Mouse (Mus musculus) CH12.LX (cell line): ENCODE measurements around the gene Caly. TPM values are rescaled to one million over a fixed set of nuclear protein-coding genes. Genes with fewer than 3 reads are reported as not detected.

Experiments
- DNase-seq: peaks from one replicate; pipeline ENCODE4 v3.0.0-alpha.2; 2013; ENCODE audit errors: extremely low read depth
- H3K27ac ChIP-seq: 2 replicates; pipeline ENCODE4 v1.5.1; 2012; ENCODE audit warnings: low read depth, mild to moderate bottlenecking, control low read depth, moderate library complexity; ENCODE audit not compliant: insufficient read depth
- H3K27me3 ChIP-seq: replicated peaks from 2 replicates; pipeline ENCODE3; 2012; ENCODE audit warnings: inconsistent platforms
- H3K36me3 ChIP-seq, 2 experiments: replicated peaks in 1 of 2; 2 replicates each; pipeline versions ENCODE3 to v1.6.1; 2012; ENCODE audit warnings: inconsistent platforms in 1 of 2, low read length in 1 of 2, mild to moderate bottlenecking in 1 of 2, mixed read lengths in 1 of 2, moderate library complexity in 1 of 2; ENCODE audit not compliant: control insufficient read depth in 1 of 2, insufficient read depth in 1 of 2
- H3K4me1 ChIP-seq, 2 experiments: 2 replicates each; pipeline ENCODE4 v1.6.1; 2012; ENCODE audit warnings: inconsistent platforms in 1 of 2, moderate library complexity in 1 of 2; ENCODE audit not compliant: insufficient read depth in 2 of 2, control insufficient read depth in 1 of 2
- H3K4me2 ChIP-seq: 2 replicates; pipeline ENCODE4 v1.6.1; 2012; ENCODE audit warnings: low read depth, mild to moderate bottlenecking, control low read depth; ENCODE audit not compliant: poor library complexity, insufficient read depth, severe bottlenecking
- H3K4me3 ChIP-seq, 3 experiments: fragments of 150-350 bp in 1 of 3; sonication (generic) in 1 of 3; replicated peaks in 1 of 3; 2 replicates each; pipeline versions ENCODE3 to v1.5.1; 2011 to 2012; ENCODE audit warnings: low read depth in 2 of 3, low read length in 2 of 3, mild to moderate bottlenecking in 2 of 3, moderate library complexity in 2 of 3, control low read depth in 1 of 3, improper control_type of control experiment in 1 of 3, inconsistent platforms in 1 of 3, mixed read lengths in 1 of 3; ENCODE audit not compliant: poor library complexity in 1 of 3
- H3K79me2 ChIP-seq: replicated peaks from 2 replicates; pipeline ENCODE4 v1.6.1; 2012; ENCODE audit warnings: mild to moderate bottlenecking, moderate library complexity; ENCODE audit not compliant: control insufficient read depth, poor library complexity, insufficient read depth, severe bottlenecking; ENCODE audit errors: extremely low read depth
- H3K9ac ChIP-seq: 2 replicates; pipeline ENCODE4 v1.6.1; 2012; ENCODE audit warnings: low read depth, mild to moderate bottlenecking, control low read depth, moderate library complexity; ENCODE audit not compliant: insufficient read depth
- H3K9me3 ChIP-seq: replicated peaks from 2 replicates; pipeline ENCODE3; 2012; ENCODE audit warnings: low read length, inconsistent platforms, mixed read lengths
- CHD1 ChIP-seq: IDR thresholded peaks from 2 replicates; pipeline ENCODE4 v1.6.1; 2012; ENCODE audit warnings: low read depth, low read length, improper control_type of control experiment, inconsistent platforms
- CHD2 ChIP-seq: IDR thresholded peaks from 2 replicates; pipeline ENCODE4 v1.6.1; 2011; ENCODE audit warnings: low read length, improper control_type of control experiment
- CTCF ChIP-seq, 2 experiments: IDR thresholded peaks in 1 of 2; conservative IDR thresholded peaks in 1 of 2; 2 replicates each; pipeline ENCODE4 v1.5.1; 2011 to 2012; ENCODE audit warnings: low read depth in 2 of 2, low read length in 2 of 2, improper control_type of control experiment in 1 of 2, inconsistent platforms in 1 of 2, mild to moderate bottlenecking in 1 of 2, moderate library complexity in 1 of 2
- E2F4 ChIP-seq: IDR thresholded peaks from 2 replicates; pipeline ENCODE4 v1.6.1; 2011; ENCODE audit warnings: low read depth, low read length, improper control_type of control experiment; ENCODE audit not compliant: insufficient replicate concordance
- ELF1 ChIP-seq: IDR thresholded peaks from 2 replicates; pipeline ENCODE4 v1.6.1; 2014; ENCODE audit warnings: low read depth, mild to moderate bottlenecking, inconsistent platforms, low read length, improper control_type of control experiment
- EP300 ChIP-seq: IDR thresholded peaks from 2 replicates; pipeline ENCODE4 v1.6.1; 2011; ENCODE audit warnings: low read length, improper control_type of control experiment
- ETS1 ChIP-seq: conservative IDR thresholded peaks from 2 replicates; pipeline ENCODE4 v1.6.1; 2012; ENCODE audit warnings: low read depth, mild to moderate bottlenecking, inconsistent platforms, low read length, improper control_type of control experiment, moderate library complexity
- IRF4 ChIP-seq: IDR thresholded peaks from 2 replicates; pipeline ENCODE4 v1.6.1; 2014; ENCODE audit warnings: low read depth, mild to moderate bottlenecking, inconsistent platforms, low read length, improper control_type of control experiment
- JUN ChIP-seq: IDR thresholded peaks from 2 replicates; pipeline ENCODE4 v1.6.1; 2011; ENCODE audit warnings: low read depth, mild to moderate bottlenecking, low read length, improper control_type of control experiment, moderate library complexity; ENCODE audit not compliant: insufficient read depth
- JUND ChIP-seq: conservative IDR thresholded peaks from 2 replicates; pipeline ENCODE4 v1.6.1; 2011; ENCODE audit warnings: low read depth, low read length, improper control_type of control experiment
- KAT2A ChIP-seq: IDR thresholded peaks from 2 replicates; pipeline ENCODE4 v1.6.1; 2012; ENCODE audit warnings: low read length, improper control_type of control experiment, inconsistent platforms; ENCODE audit not compliant: insufficient replicate concordance
- MAFK ChIP-seq: IDR thresholded peaks from 2 replicates; pipeline ENCODE4 v1.6.1; 2011; ENCODE audit warnings: low read length, improper control_type of control experiment; ENCODE audit not compliant: insufficient replicate concordance
- MAX ChIP-seq: IDR thresholded peaks from 2 replicates; pipeline ENCODE4 v1.6.1; 2011; ENCODE audit warnings: low read length, improper control_type of control experiment
- MAZ ChIP-seq: IDR thresholded peaks from 2 replicates; pipeline ENCODE4 v1.6.1; 2012; ENCODE audit warnings: low read depth, mild to moderate bottlenecking, inconsistent platforms, low read length, improper control_type of control experiment, moderate library complexity
- MEF2A ChIP-seq: IDR thresholded peaks from 2 replicates; pipeline ENCODE4 v1.6.1; 2014; ENCODE audit warnings: low read depth, mild to moderate bottlenecking, inconsistent platforms, low read length, improper control_type of control experiment, borderline replicate concordance
- MYC ChIP-seq: IDR thresholded peaks from 2 replicates; pipeline ENCODE4 v1.6.1; 2011; ENCODE audit warnings: low read depth, mild to moderate bottlenecking, improper control_type of control experiment, low read length
- NELFE ChIP-seq: IDR thresholded peaks from 2 replicates; pipeline ENCODE4 v1.6.1; 2011; ENCODE audit warnings: low read depth, low read length, improper control_type of control experiment
- PAX5 ChIP-seq: IDR thresholded peaks from 2 replicates; pipeline ENCODE4 v1.6.1; 2012; ENCODE audit warnings: low read length, inconsistent platforms, mixed read lengths
- POLR2A ChIP-seq: IDR thresholded peaks from 2 replicates; pipeline ENCODE4 v1.6.1; 2011; ENCODE audit warnings: low read depth, mild to moderate bottlenecking, improper control_type of control experiment, low read length
- POLR2AphosphoS2 ChIP-seq: IDR thresholded peaks from 2 replicates; pipeline ENCODE4 v1.6.1; 2011; ENCODE audit warnings: low read depth, low read length, improper control_type of control experiment
- RAD21 ChIP-seq: IDR thresholded peaks from 2 replicates; pipeline ENCODE4 v1.6.1; 2011; ENCODE audit warnings: low read depth, mild to moderate bottlenecking, low read length, improper control_type of control experiment, moderate library complexity
- RCOR1 ChIP-seq: conservative IDR thresholded peaks from 2 replicates; pipeline ENCODE4 v1.6.1; 2012; ENCODE audit warnings: low read depth, mild to moderate bottlenecking, inconsistent platforms, low read length, improper control_type of control experiment
- SIN3A ChIP-seq: IDR thresholded peaks from 2 replicates; pipeline ENCODE4 v1.6.1; 2012; ENCODE audit warnings: low read length, improper control_type of control experiment, inconsistent platforms
- SMC3 ChIP-seq: IDR thresholded peaks from 2 replicates; pipeline ENCODE4 v1.6.1; 2011; ENCODE audit warnings: low read depth, low read length, improper control_type of control experiment
- TBP ChIP-seq: conservative IDR thresholded peaks from 2 replicates; pipeline ENCODE4 v1.6.1; 2011; ENCODE audit warnings: low read depth, low read length, improper control_type of control experiment
- TCF12 ChIP-seq: IDR thresholded peaks from 2 replicates; pipeline ENCODE4 v1.6.1; 2014; ENCODE audit warnings: low read depth, mild to moderate bottlenecking, inconsistent platforms, low read length, improper control_type of control experiment
- UBTF ChIP-seq: IDR thresholded peaks from 2 replicates; pipeline ENCODE4 v1.6.1; 2012; ENCODE audit warnings: low read depth, mild to moderate bottlenecking, inconsistent platforms, low read length, improper control_type of control experiment, moderate library complexity
- USF1 ChIP-seq: IDR thresholded peaks from 2 replicates; pipeline ENCODE4 v1.6.1; 2014; ENCODE audit warnings: low read depth, mild to moderate bottlenecking, inconsistent platforms, low read length, improper control_type of control experiment
- USF2 ChIP-seq: conservative IDR thresholded peaks from 2 replicates; pipeline ENCODE4 v1.6.1; 2011; ENCODE audit warnings: low read depth, low read length, improper control_type of control experiment
- ZC3H11A ChIP-seq: IDR thresholded peaks from 2 replicates; pipeline ENCODE4 v1.6.1; 2012; ENCODE audit warnings: low read depth, mild to moderate bottlenecking, inconsistent platforms, low read length, improper control_type of control experiment
- ZKSCAN1 ChIP-seq: IDR thresholded peaks from 2 replicates; pipeline ENCODE4 v1.6.1; 2012; ENCODE audit warnings: low read depth, inconsistent platforms, low read length, improper control_type of control experiment, borderline replicate concordance
- ZMIZ1 ChIP-seq: IDR thresholded peaks from 2 replicates; pipeline ENCODE4 v1.6.1; 2012; ENCODE audit warnings: low read depth, mild to moderate bottlenecking, inconsistent platforms, low read length, improper control_type of control experiment
- ZNF384 ChIP-seq: IDR thresholded peaks from 2 replicates; pipeline ENCODE4 v1.6.1; 2012; ENCODE audit warnings: low read depth, low read length, improper control_type of control experiment, inconsistent platforms
- dilution Hi-C: fragments of 300-500 bp; cut with MboI; formaldehyde crosslinking; loops from 2 replicates; pipeline ENCODE4 v1.14.3; 2020; ENCODE audit warnings: low sequenced_read_pairs; ENCODE audit not compliant: extremely low pct_unique_long_range_greater_than_20kb, extremely low pct_ligation_motif_present
- in situ Hi-C: fragments of 300-500 bp; cut with MboI; formaldehyde crosslinking; loops from 3 replicates; pipeline ENCODE4 v1.14.3; 2019; ENCODE audit warnings: low sequenced_read_pairs, low pct_ligation_motif_present, low pct_unique_long_range_greater_than_20kb, mixed read lengths
- polyA plus RNA-seq: library from polyadenylated mRNA; unstranded; fragments of >175 nt; gene quantifications from 2 replicates; pipeline ENCODE4 v1.2.1, GENCODE M21; 2012; ENCODE audit warnings: low read depth; ENCODE audit not compliant: insufficient read length
- total RNA-seq, 2 experiments: library from RNA; depleted of rRNA; stranded (reverse); fragments of 300-350 nt in 1 of 2; fragments of >200 nt in 1 of 2; gene quantifications; 2 replicates each; pipeline ENCODE4 v1.2.3; 2012 to 2014

Caly gene
- total and polyA plus RNA-seq, 3 experiments = not detected

DNA sequence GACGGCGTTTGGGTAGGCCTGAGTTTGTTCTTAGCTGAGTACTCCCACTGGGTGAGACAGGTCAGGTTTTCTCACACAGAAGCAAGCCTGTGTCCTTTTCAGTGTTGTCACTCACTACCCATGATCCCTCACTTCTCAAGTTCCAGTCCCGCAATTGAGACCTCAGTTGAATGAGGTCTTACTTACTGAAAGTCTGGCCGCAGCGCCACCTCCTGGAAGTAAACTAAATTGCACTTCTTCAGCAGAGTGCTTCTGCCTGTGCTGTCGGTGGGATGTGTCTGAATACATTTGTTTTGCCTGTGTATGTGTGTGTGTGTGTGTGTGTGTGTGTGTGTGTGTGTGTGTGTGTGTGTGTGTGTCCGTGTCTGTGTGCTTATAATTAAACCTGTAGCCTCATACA lies 19.3 kb downstream of the Caly start:
- peaks cover 11% of the 10 kb centered on the region for H3K27me3 ChIP-seq
- H3K4me3 ChIP-seq = no peak overlapping the region
- H3K79me2 ChIP-seq = no peaks in the 10 kb centered on the region
- peaks cover 2% of the 10 kb centered on the region for H3K9me3 ChIP-seq
- no peak overlapping the region for H3K27ac ChIP-seq
- H3K4me2 ChIP-seq = no peak overlapping the region
- TF ChIP-seq EP300 (no peak), POLR2A (0 out of 2 replicates have a peak, but pooled peaks have one; percentile 24), ELF1 (no peak), USF1 (no peak), SIN3A (no peak), POLR2AphosphoS2 (no peak), CHD2 (no peak), MYC (no peak), ZC3H11A (0 out of 2 replicates have a peak, but pooled peaks have one; percentile 11), ZMIZ1 (no peak), SMC3 (peak; percentile 89), JUN (no peak), USF2 (no peak), ETS1 (no peak), TCF12 (no peak), UBTF (no peak), CTCF (conservative IDR thresholded peaks at IDR 0.05 in 1 of 2, IDR thresholded peaks at IDR 0.05 in 1 of 2; ENCODE audit: low read depth in 2 of 2, low read length in 2 of 2) (peak; percentile 58 to 85), ZNF384 (no peak), MEF2A (no peak), CHD1 (no peak), RAD21 (peak; percentile 79), PAX5 (no peak), MAFK (no peak), KAT2A (no peak), TBP (0 out of 2 replicates have a peak, but pooled peaks have one; percentile 29), MAZ (no peak), IRF4 (peak; percentile 37; the same call in 1 of the 2 replicates), ZKSCAN1 (no peak), E2F4 (no peak), JUND (0 out of 2 replicates have a peak, but pooled peaks have one; percentile 27), NELFE (no peak), RCOR1 (no peak), MAX (no peak)
- dilution Hi-C loops = no loop called here
- no peak overlapping the region for H3K9ac ChIP-seq
- no peaks in the 10 kb centered on the region for H3K36me3 ChIP-seq
- peaks cover 0 to 10% of the 10 kb centered on the region in 2 experiments; a peak in 2 of 4 replicates for H3K4me1 ChIP-seq
- in situ Hi-C loops = loop anchor here (10.0 kb wide), 1 partner anchor 158 kb away; no protein-coding TSS in a partner anchor
- peak; percentile 92 for DNase-seq
